Mouse (Mus musculus): ENCODE measurements around the gene Arhgap5. TPM values are rescaled to one million over a fixed set of nuclear protein-coding genes. Genes with fewer than 3 reads are reported as not detected.

Arhgap5 gene
- total RNA-seq, 1 experiment: 65.5 TPM

- DNase-seq (ENCODE audit: low read depth, low spot score): peak; percentile 26
- H3K4me3 ChIP-seq (ENCODE audit: insufficient read depth in 1 of 2, low read depth in 1 of 2, low read length in 2 of 2, poor library complexity in 1 of 2, severe bottlenecking in 1 of 2): peak overlapping the region; percentile 22 to 98; a peak in 3 of 4 replicates
- H3K9ac ChIP-seq (ENCODE audit: insufficient read depth, low read depth, low read length, poor library complexity, severe bottlenecking): no peak overlapping the region
Measured at GRCm38 (mm10) chr12:52604992-52605652, 101.3 kb downstream of the Arhgap5 start.

DNA sequence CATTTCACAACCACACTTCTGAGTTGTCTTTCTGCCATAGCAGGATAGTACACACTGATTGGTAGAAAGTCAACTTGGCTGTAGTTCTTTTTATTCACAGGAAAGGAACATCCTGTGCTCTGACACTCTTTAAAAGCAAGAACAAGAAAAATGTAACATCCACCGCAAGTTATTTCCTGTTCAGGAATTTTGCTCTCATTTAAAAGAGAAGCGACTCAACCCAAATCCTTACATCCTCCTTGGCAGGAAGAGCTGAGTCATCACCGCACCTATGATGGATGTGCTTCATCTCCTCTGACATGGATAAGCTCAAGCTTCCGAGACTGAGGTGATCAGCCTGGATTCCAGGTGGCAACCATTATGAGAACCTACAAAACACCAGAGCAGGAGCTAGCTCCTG, 103.6 kb downstream of the Arhgap5 start:
- H3K27ac ChIP-seq (ENCODE audit: insufficient read depth, low read depth, low read length, poor library complexity, severe bottlenecking): no peak overlapping the region
- 0 out of 2 replicates have a peak, but pooled peaks have one; percentile 22 for TF ChIP-seq MAFK (IDR thresholded peaks at IDR 0.05; ENCODE audit: insufficient read depth, low read depth, low read length)
- TF ChIP-seq HCFC1 (IDR thresholded peaks at IDR 0.05; ENCODE audit: borderline replicate concordance, insufficient read depth, low read length): no peak
- no peaks in the 10 kb centered on the region for H3K36me3 ChIP-seq (ENCODE audit: control insufficient read depth, insufficient read depth, low read length, poor library complexity, severe bottlenecking)
- H3K4me3 ChIP-seq (ENCODE audit: insufficient read depth in 1 of 2, low read depth in 1 of 2, low read length in 2 of 2, poor library complexity in 1 of 2, severe bottlenecking in 1 of 2): no peak overlapping the region
- in situ Hi-C loops (cut with MboI; ENCODE audit: low sequenced_read_pairs in 2 of 2, unreplicated experiment in 2 of 2): no loop called here
- DNase-seq (ENCODE audit: low read depth, low spot score): no peak
- H3K9me3 ChIP-seq (ENCODE audit: control insufficient read depth, insufficient read depth, low read depth, low read length): no peaks in the 10 kb centered on the region
- peaks cover 0 to 4% of the 10 kb centered on the region in 2 experiments; a peak in 1 of 4 replicates for H3K4me1 ChIP-seq (ENCODE audit: control insufficient read depth in 2 of 2, insufficient read depth in 2 of 2, low read length in 2 of 2, poor library complexity in 1 of 2)
- no peak overlapping the region for H3K9ac ChIP-seq (ENCODE audit: insufficient read depth, low read depth, low read length, poor library complexity, severe bottlenecking)

More at GRCm38 (mm10) chr12:52604992-52605652, 101.3 kb downstream of the Arhgap5 start:
- H3K36me3 ChIP-seq (ENCODE audit: control insufficient read depth, insufficient read depth, low read length, poor library complexity, severe bottlenecking): no peaks in the 10 kb centered on the region
- in situ Hi-C loops (cut with MboI; ENCODE audit: low sequenced_read_pairs in 2 of 2, unreplicated experiment in 2 of 2): no loop called here
- no peaks in the 10 kb centered on the region for H3K9me3 ChIP-seq (ENCODE audit: control insufficient read depth, insufficient read depth, low read depth, low read length)
- peaks cover 4% of the 10 kb centered on the region in 2 experiments; a peak in 1 of 4 replicates for H3K4me1 ChIP-seq (ENCODE audit: control insufficient read depth in 2 of 2, insufficient read depth in 2 of 2, low read length in 2 of 2, poor library complexity in 1 of 2)
- TF ChIP-seq HCFC1 (IDR thresholded peaks at IDR 0.05; ENCODE audit: borderline replicate concordance, insufficient read depth, low read length) (no peak), CHD2 (IDR thresholded peaks at IDR 0.05; ENCODE audit: low read depth, low read length) (no peak), MAFK (IDR thresholded peaks at IDR 0.05; ENCODE audit: insufficient read depth, low read depth, low read length) (no peak), ZNF384 (IDR thresholded peaks at IDR 0.05; ENCODE audit: low read depth, low read length) (no peak), ZC3H11A (IDR thresholded peaks at IDR 0.05; ENCODE audit: borderline replicate concordance, low read depth, low read length) (no peak)
- no peak overlapping the region for H3K27ac ChIP-seq (ENCODE audit: insufficient read depth, low read depth, low read length, poor library complexity, severe bottlenecking)

DNA sequence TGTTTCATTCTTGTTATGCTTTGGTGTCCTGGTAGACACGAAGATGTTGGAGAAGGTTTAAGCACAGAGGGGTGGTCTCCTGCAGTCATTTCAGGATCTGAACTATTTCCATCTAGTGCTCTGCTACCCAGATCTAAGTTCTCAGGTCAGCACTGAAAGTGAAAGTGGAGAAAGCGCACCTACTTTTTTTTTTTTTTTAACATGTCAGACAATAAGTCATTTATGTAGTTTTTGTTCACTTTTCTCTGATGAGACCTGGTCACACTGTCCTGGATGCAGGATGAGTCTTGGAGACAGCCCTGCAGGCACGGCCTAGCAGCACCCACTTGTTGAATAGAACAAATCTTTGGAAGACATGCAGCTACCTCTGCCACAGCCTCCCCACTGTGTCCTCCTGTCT, 111.9 kb downstream of the Arhgap5 start:
- Histone ChIP-seq H3K36me3 (ENCODE audit: control insufficient read depth, insufficient read depth, low read length, poor library complexity, severe bottlenecking) (no peaks in the 10 kb centered on the region), H3K9ac (ENCODE audit: insufficient read depth, low read depth, low read length, poor library complexity, severe bottlenecking) (no peak overlapping the region), H3K9me3 (ENCODE audit: control insufficient read depth, insufficient read depth, low read depth, low read length) (no peaks in the 10 kb centered on the region), H3K4me1 (ENCODE audit: control insufficient read depth in 2 of 2, insufficient read depth in 2 of 2, low read length in 2 of 2, poor library complexity in 1 of 2) (no peaks in the 10 kb centered on the region), H3K27ac (ENCODE audit: insufficient read depth, low read depth, low read length, poor library complexity, severe bottlenecking) (no peak overlapping the region), H3K4me3 (ENCODE audit: insufficient read depth in 1 of 2, low read depth in 1 of 2, low read length in 2 of 2, poor library complexity in 1 of 2, severe bottlenecking in 1 of 2) (no peak overlapping the region)
- no peak for TF ChIP-seq CHD2 (IDR thresholded peaks at IDR 0.05; ENCODE audit: low read depth, low read length)
- TF ChIP-seq MAFK (IDR thresholded peaks at IDR 0.05; ENCODE audit: insufficient read depth, low read depth, low read length): no peak
- no peak for TF ChIP-seq ZC3H11A (IDR thresholded peaks at IDR 0.05; ENCODE audit: borderline replicate concordance, low read depth, low read length)
- TF ChIP-seq HCFC1 (IDR thresholded peaks at IDR 0.05; ENCODE audit: borderline replicate concordance, insufficient read depth, low read length): no peak
- TF ChIP-seq ZNF384 (IDR thresholded peaks at IDR 0.05; ENCODE audit: low read depth, low read length): no peak
- DNase-seq (ENCODE audit: low read depth, low spot score): no peak
- in situ Hi-C loops (cut with MboI; ENCODE audit: low sequenced_read_pairs in 2 of 2, unreplicated experiment in 2 of 2): no loop called here

DNA sequence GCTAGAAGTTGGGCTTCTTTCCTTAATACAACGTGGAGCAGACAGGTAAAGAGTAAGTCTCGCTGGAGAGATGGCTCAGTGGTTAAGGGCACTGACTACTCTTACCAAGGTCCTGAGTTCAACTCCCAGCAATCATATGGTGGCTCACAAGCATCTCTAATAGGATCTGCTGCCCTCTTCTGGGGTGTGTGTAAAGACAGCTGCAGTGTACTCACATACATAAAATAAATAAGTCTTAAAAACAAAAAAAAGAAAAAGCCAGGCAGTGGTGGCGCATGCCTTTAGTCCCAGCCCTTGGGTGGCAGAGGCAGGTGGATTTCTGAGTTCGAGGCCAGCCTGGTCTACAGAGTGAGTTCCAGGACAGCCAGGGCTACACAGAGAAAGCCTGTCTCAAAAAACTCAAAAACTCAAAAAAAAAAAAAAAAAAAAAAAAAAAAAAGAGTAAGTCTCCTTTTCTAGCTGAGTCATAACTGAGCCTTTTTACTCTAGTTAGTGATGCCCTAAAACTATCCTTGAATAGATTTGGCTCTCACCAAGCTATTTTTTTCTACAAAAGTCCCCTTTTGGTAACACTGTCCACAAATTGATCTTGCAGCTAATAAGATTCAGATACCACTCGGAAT, 114.8 kb downstream of the Arhgap5 start:
- no peak for TF ChIP-seq MAFK (IDR thresholded peaks at IDR 0.05; ENCODE audit: insufficient read depth, low read depth, low read length)
- 0 out of 2 replicates have a peak, but pooled peaks have one; percentile 33 for TF ChIP-seq ZNF384 (IDR thresholded peaks at IDR 0.05; ENCODE audit: low read depth, low read length)
- no peak overlapping the region for H3K4me3 ChIP-seq (ENCODE audit: insufficient read depth in 1 of 2, low read depth in 1 of 2, low read length in 2 of 2, poor library complexity in 1 of 2, severe bottlenecking in 1 of 2)
- no peak overlapping the region for H3K27ac ChIP-seq (ENCODE audit: insufficient read depth, low read depth, low read length, poor library complexity, severe bottlenecking)
- DNase-seq (ENCODE audit: low read depth, low spot score): no peak
- H3K9ac ChIP-seq (ENCODE audit: insufficient read depth, low read depth, low read length, poor library complexity, severe bottlenecking): no peak overlapping the region
- H3K36me3 ChIP-seq (ENCODE audit: control insufficient read depth, insufficient read depth, low read length, poor library complexity, severe bottlenecking): no peaks in the 10 kb centered on the region
- in situ Hi-C loops (cut with MboI; ENCODE audit: low sequenced_read_pairs in 2 of 2, unreplicated experiment in 2 of 2): no loop called here
- H3K9me3 ChIP-seq (ENCODE audit: control insufficient read depth, insufficient read depth, low read depth, low read length): no peaks in the 10 kb centered on the region
- no peaks in the 10 kb centered on the region for H3K4me1 ChIP-seq (ENCODE audit: control insufficient read depth in 2 of 2, insufficient read depth in 2 of 2, low read length in 2 of 2, poor library complexity in 1 of 2)

Data from ES-E14 (cell line).